Mouse (Mus musculus) midbrain, embryonic 13.5 days (tissue): ENCODE measurements around the gene Slc26a8. TPM values are rescaled to one million over a fixed set of nuclear protein-coding genes. Genes with fewer than 3 reads are reported as not detected.
"Not testable (repeated sequence)": the region's sequence is repeated elsewhere in the genome, so short reads cannot be mapped to it uniquely, and the experiment has no call there.

Source experiments
- ATAC-seq: fragments of 200-750 bp; cut with Nextera tagmentation; 2 replicates; pipeline ENCODE4 v1.8.0; 2017; ENCODE audit warnings: mild to moderate bottlenecking, moderate TSS enrichment, moderate library complexity
- H3K27ac ChIP-seq: fragments of 300-500 bp; sonication (generic); 2 replicates; pipeline ENCODE4 v1.5.1; 2015; ENCODE audit warnings: inconsistent platforms, mild to moderate bottlenecking, moderate library complexity
- H3K27me3 ChIP-seq: fragments of 300-500 bp; sonication (generic); 2 replicates; pipeline ENCODE4 v1.6.1; 2015; ENCODE audit warnings: mild to moderate bottlenecking, inconsistent platforms
- H3K36me3 ChIP-seq: fragments of 300-500 bp; sonication (generic); 2 replicates; pipeline ENCODE4 v1.6.1; 2015; ENCODE audit warnings: mild to moderate bottlenecking, inconsistent platforms
- H3K4me1 ChIP-seq: fragments of 300-500 bp; sonication (generic); replicated peaks from 2 replicates; pipeline ENCODE4 v1.6.1; 2015; ENCODE audit warnings: inconsistent platforms
- H3K4me2 ChIP-seq: fragments of 300-500 bp; sonication (generic); replicated peaks from 2 replicates; pipeline ENCODE4 v1.6.1; 2015; ENCODE audit warnings: moderate library complexity, mild to moderate bottlenecking, inconsistent platforms
- H3K4me3 ChIP-seq: fragments of 300-500 bp; sonication (generic); replicated peaks from 2 replicates; pipeline ENCODE4 v1.5.1; 2015; ENCODE audit warnings: mild to moderate bottlenecking, inconsistent platforms
- H3K9ac ChIP-seq: fragments of 300-500 bp; sonication (generic); replicated peaks from 2 replicates; pipeline ENCODE4 v1.6.1; 2015; ENCODE audit warnings: mild to moderate bottlenecking, inconsistent platforms
- H3K9me3 ChIP-seq: fragments of 300-500 bp; sonication (generic); 2 replicates; pipeline ENCODE4 v1.6.1; 2016; ENCODE audit warnings: mild to moderate bottlenecking, inconsistent platforms
- WGBS: fragments of 180-500 bp; shearing (Covaris S2); methylation state at CpG from one replicate; pipeline ENCODE4 v1.1.7; 2015; 5-methylcytosine and 5-hydroxymethylcytosine counted together
- polyA plus RNA-seq: library from polyadenylated mRNA; unstranded; fragments of >200 nt; fragmentation: Nextera tagmentation; extraction: Ambion mirVana; gene quantifications from 2 replicates; pipeline ENCODE4 v1.2.1, GENCODE M21; 2015

Slc26a8 gene
- 1.0 and 1.3 TPM in 2 replicates for polyA plus RNA-seq

GRCm38 (mm10) chr17:28689586-28690283, at the start of gene Slc26a8:
Gene Slc26a8, minus strand, starts transcription at chr17:28690233.
- H3K9ac ChIP-seq: peak within 1 kb of the TSS; percentile 91
- H3K4me2 ChIP-seq: peak within 1 kb of the TSS; percentile 80
- peak within 1 kb of the TSS; percentile 97 for H3K27ac ChIP-seq
- no peaks in the 10 kb centered on the region for H3K36me3 ChIP-seq
- H3K9me3 ChIP-seq: no peaks in the 10 kb centered on the region
- H3K4me1 ChIP-seq: peaks cover 32% of the 10 kb centered on the region
- ATAC-seq: no peak
- 10% methylated on average over 40 of the region's 40 CpGs for WGBS
- H3K27me3 ChIP-seq: peaks cover 16% of the 10 kb centered on the region
- peak within 1 kb of the TSS; percentile 74 for H3K4me3 ChIP-seq

- H3K27me3 ChIP-seq: no peaks in the 10 kb centered on the region
- no peaks in the 10 kb centered on the region for H3K4me1 ChIP-seq
- H3K27ac ChIP-seq: no peak overlapping the region
- peaks cover 59% of the 10 kb centered on the region for H3K36me3 ChIP-seq
- H3K4me3 ChIP-seq: no peak overlapping the region
- no peaks in the 10 kb centered on the region for H3K9me3 ChIP-seq
- no peak overlapping the region for H3K4me2 ChIP-seq
- 93% methylated on average over 6 of the region's 6 CpGs for WGBS
- no peak for ATAC-seq
- H3K9ac ChIP-seq: no peak overlapping the region
Measured at GRCm38 (mm10) chr17:28739244-28739643, 49.2 kb upstream of the Slc26a8 start.

- H3K36me3 ChIP-seq: peaks cover 50% of the 10 kb centered on the region
- no peaks in the 10 kb centered on the region for H3K4me1 ChIP-seq
- H3K27ac ChIP-seq: no peak overlapping the region
- H3K4me2 ChIP-seq: no peak overlapping the region
- no peaks in the 10 kb centered on the region for H3K9me3 ChIP-seq
- WGBS: 85% methylated on average over 4 of the region's 4 CpGs
- ATAC-seq: no peak
- no peak overlapping the region for H3K4me3 ChIP-seq
- no peaks in the 10 kb centered on the region for H3K27me3 ChIP-seq
- H3K9ac ChIP-seq: no peak overlapping the region
Measured at GRCm38 (mm10) chr17:28737973-28738372, 47.9 kb upstream of the Slc26a8 start.

- Histone ChIP-seq H3K4me3 (no peak overlapping the region), H3K27ac (no peak overlapping the region), H3K4me1 (no peaks in the 10 kb centered on the region), H3K27me3 (no peaks in the 10 kb centered on the region), H3K4me2 (no peak overlapping the region), H3K9me3 (no peaks in the 10 kb centered on the region), H3K9ac (no peak overlapping the region), H3K36me3 (peaks cover 49% of the 10 kb centered on the region)
- no peak for ATAC-seq
- 81% methylated on average over 4 of the region's 4 CpGs for WGBS
Measured at GRCm38 (mm10) chr17:28736486-28736885, 46.5 kb upstream of the Slc26a8 start.

GRCm38 (mm10) chr17:28735317-28736105, 45.5 kb upstream of the Slc26a8 start:
- Histone ChIP-seq H3K36me3 (peaks cover 48% of the 10 kb centered on the region), H3K4me2 (no peak overlapping the region), H3K9me3 (no peaks in the 10 kb centered on the region), H3K27me3 (no peaks in the 10 kb centered on the region), H3K4me1 (no peaks in the 10 kb centered on the region), H3K27ac (no peak overlapping the region), H3K9ac (no peak overlapping the region), H3K4me3 (no peak overlapping the region)
- no peak for ATAC-seq
- WGBS: 95% methylated on average over 6 of the region's 6 CpGs

- not testable (repeated sequence) for H3K9me3 ChIP-seq, H3K4me1 ChIP-seq, H3K4me2 ChIP-seq, H3K4me3 ChIP-seq, H3K27me3 ChIP-seq, ATAC-seq, H3K27ac ChIP-seq, H3K9ac ChIP-seq
- 95% methylated on average over 11 of the region's 11 CpGs for WGBS
- peaks cover 85% of the 10 kb centered on the region for H3K36me3 ChIP-seq
Measured at GRCm38 (mm10) chr17:28727511-28727910, 37.5 kb upstream of the Slc26a8 start.

- 94% methylated on average over 4 of the region's 4 CpGs for WGBS
Measured at GRCm38 (mm10) chr17:28725783-28726182, 35.8 kb upstream of the Slc26a8 start, which contains the start of gene AC170998.1. Gene AC170998.1, plus strand, starts transcription at chr17:28726083.

GRCm38 (mm10) chr17:28717535-28717934, 27.5 kb upstream of the Slc26a8 start:
- no peak for ATAC-seq

More at GRCm38 (mm10) chr17:28725783-28726182, 35.8 kb upstream of the Slc26a8 start, which contains the start of gene AC170998.1:
- H3K4me1 ChIP-seq: no peaks in the 10 kb centered on the region
- H3K9ac ChIP-seq: no peak within 1 kb of the TSS
- H3K27me3 ChIP-seq: no peaks in the 10 kb centered on the region
- no peak within 1 kb of the TSS for H3K4me3 ChIP-seq
- no peaks in the 10 kb centered on the region for H3K9me3 ChIP-seq
- no peak within 1 kb of the TSS for H3K4me2 ChIP-seq
- H3K36me3 ChIP-seq: peaks cover 82% of the 10 kb centered on the region
- no peak for ATAC-seq
- no peak within 1 kb of the TSS for H3K27ac ChIP-seq

GRCm38 (mm10) chr17:28715832-28716548, 26.0 kb upstream of the Slc26a8 start:
- Histone ChIP-seq H3K9ac (no peak overlapping the region), H3K4me1 (no peaks in the 10 kb centered on the region), H3K4me2 (no peak overlapping the region), H3K4me3 (no peak overlapping the region), H3K27ac (no peak overlapping the region), H3K27me3 (no peaks in the 10 kb centered on the region), H3K9me3 (no peaks in the 10 kb centered on the region), H3K36me3 (peaks cover 62% of the 10 kb centered on the region)
- no peak for ATAC-seq
- WGBS: 82% methylated on average over 7 of the region's 7 CpGs

More at GRCm38 (mm10) chr17:28717535-28717934, 27.5 kb upstream of the Slc26a8 start:
- Histone ChIP-seq H3K36me3 (peaks cover 74% of the 10 kb centered on the region), H3K9ac (no peak overlapping the region), H3K4me3 (no peak overlapping the region), H3K4me1 (no peaks in the 10 kb centered on the region), H3K27me3 (no peaks in the 10 kb centered on the region), H3K4me2 (no peak overlapping the region), H3K9me3 (no peaks in the 10 kb centered on the region), H3K27ac (no peak overlapping the region)
- WGBS: 78% methylated on average over 3 of the region's 3 CpGs

GRCm38 (mm10) chr17:28714006-28714405, 24.0 kb upstream of the Slc26a8 start:
- H3K27ac ChIP-seq: no peak overlapping the region
- H3K9me3 ChIP-seq: no peaks in the 10 kb centered on the region
- no peak overlapping the region for H3K9ac ChIP-seq
- H3K36me3 ChIP-seq: peaks cover 48% of the 10 kb centered on the region
- no peaks in the 10 kb centered on the region for H3K27me3 ChIP-seq
- H3K4me1 ChIP-seq: 0 out of 2 replicates have a peak, but pooled peaks cover 4% of the 10 kb centered on the region
- ATAC-seq: no peak
- no peak overlapping the region for H3K4me3 ChIP-seq
- WGBS: 97% methylated on average over 3 of the region's 3 CpGs
- no peak overlapping the region for H3K4me2 ChIP-seq

GRCm38 (mm10) chr17:28712305-28712704, 22.3 kb upstream of the Slc26a8 start:
- H3K27me3 ChIP-seq: no peaks in the 10 kb centered on the region

More at GRCm38 (mm10) chr17:28712305-28712704, 22.3 kb upstream of the Slc26a8 start:
- Histone ChIP-seq H3K36me3 (peaks cover 37% of the 10 kb centered on the region), H3K4me1 (0 out of 2 replicates have a peak, but pooled peaks cover 4% of the 10 kb centered on the region), H3K27ac (no peak overlapping the region), H3K9ac (no peak overlapping the region), H3K4me2 (no peak overlapping the region), H3K9me3 (no peaks in the 10 kb centered on the region), H3K4me3 (no peak overlapping the region)
- 94% methylated on average over 6 of the region's 6 CpGs for WGBS
- no peak for ATAC-seq
